Mouse (Mus musculus) olfactory bulb, adult 2 months (tissue): ENCODE results near the gene Ccdc57.

ENCODE experiments used
- CTCF ChIP-seq: fragments of 200-500 bp; IDR thresholded peaks from 2 replicates; pipeline ENCODE4 v1.5.1; 2012; ENCODE audit warnings: low read depth, mild to moderate bottlenecking, low read length, moderate library complexity; ENCODE audit not compliant: insufficient read depth
- POLR2A ChIP-seq: fragments of 200-500 bp; IDR thresholded peaks from 2 replicates; pipeline ENCODE4 v1.6.1; 2012; ENCODE audit warnings: mild to moderate bottlenecking, low read depth, low read length, moderate library complexity; ENCODE audit not compliant: insufficient read depth

DNA sequence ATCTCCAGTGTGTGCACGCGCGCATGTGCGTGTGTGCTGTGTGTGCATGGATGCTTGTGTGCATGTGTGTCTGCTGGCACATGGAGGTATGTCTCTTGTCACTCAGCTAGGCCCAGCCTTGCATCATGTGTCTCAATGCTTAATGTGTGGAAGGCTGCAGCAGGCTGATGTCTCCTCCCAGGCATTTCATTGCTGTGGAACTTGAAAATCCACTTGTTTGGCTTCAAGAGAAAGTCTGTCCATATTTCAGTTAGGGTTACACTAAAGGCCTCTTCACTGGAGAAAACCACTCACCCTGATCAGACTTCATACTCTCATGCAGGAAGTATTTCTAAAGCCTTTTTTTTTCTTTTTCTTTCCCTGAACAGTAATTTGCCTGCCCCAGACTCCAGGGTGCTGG is 79.5 kb downstream of the Ccdc57 start:
- no peak for TF ChIP-seq CTCF
- no peak for TF ChIP-seq POLR2A
